ENCODE assay signal across 8 mouse cellular contexts in genomic region chr11:22629581-22629980, GRCm38 (mm10).
DNase-seq lines count a peak whose midpoint lies in the region; ATAC-seq and TF ChIP-seq lines count a peak whose summit lies in the region.

No protein-coding gene starts in this region.

- H3K4me2 ChIP-seq in forebrain, embryonic 14.5 days (ENCODE audit: low read length), result peak overlapping the region; percentile 32
- peak overlapping the region; percentile 26 for H3K4me2 ChIP-seq in hindbrain, embryonic 11.5 days (replicated peaks; ENCODE audit: low read depth, low read length)
- H3K4me2 ChIP-seq in limb, embryonic 14.5 days (replicated peaks; ENCODE audit: low read depth, low read length, severe bottlenecking), result peak overlapping the region; percentile 43
- peak overlapping the region; percentile 36; the same call in 1 of the 2 replicates for H3K4me2 ChIP-seq in neural tube, embryonic 12.5 days (replicated peaks)

- 27% methylated on average over 13 of the region's 13 CpGs for WGBS in forebrain, embryonic 14.5 days
- WGBS in hindbrain, embryonic 11.5 days, result 30% methylated on average over 13 of the region's 13 CpGs
- WGBS in limb, embryonic 14.5 days, result 7% methylated on average over 13 of the region's 13 CpGs
- 26% methylated on average over 13 of the region's 13 CpGs for WGBS in neural tube, embryonic 12.5 days

- no peak overlapping the region for H3K4me3 ChIP-seq in forebrain, embryonic 14.5 days (ENCODE audit: low read depth, low read length)
- H3K4me3 ChIP-seq in hindbrain, embryonic 11.5 days (ENCODE audit: low read depth, low read length), result no peak overlapping the region
- peak overlapping the region; percentile 27 for H3K4me3 ChIP-seq in limb, embryonic 14.5 days (replicated peaks; ENCODE audit: low read length)
- no peak overlapping the region for H3K4me3 ChIP-seq in neural tube, embryonic 12.5 days

- H3K36me3 ChIP-seq in forebrain, embryonic 14.5 days (ENCODE audit: control insufficient read depth, insufficient read depth, low read length), result no peaks in the 10 kb centered on the region
- H3K36me3 ChIP-seq in hindbrain, embryonic 11.5 days (ENCODE audit: control insufficient read depth, insufficient read depth, low read length), result no peaks in the 10 kb centered on the region
- H3K36me3 ChIP-seq in limb, embryonic 14.5 days (ENCODE audit: control insufficient read depth, insufficient read depth, low read length), result no peaks in the 10 kb centered on the region
- H3K36me3 ChIP-seq in neural tube, embryonic 12.5 days, result no peaks in the 10 kb centered on the region

- H3K27ac ChIP-seq in forebrain, embryonic 14.5 days (ENCODE audit: low read depth, low read length), result no peak overlapping the region
- no peak overlapping the region for H3K27ac ChIP-seq in hindbrain, embryonic 11.5 days (ENCODE audit: low read depth, low read length)
- peak overlapping the region; percentile 63 for H3K27ac ChIP-seq in limb, embryonic 14.5 days (replicated peaks; ENCODE audit: low read depth, low read length)
- H3K27ac ChIP-seq in neural tube, embryonic 12.5 days, result no peak overlapping the region

- no peak for ATAC-seq in forebrain, embryonic 14.5 days
- ATAC-seq in hindbrain, embryonic 11.5 days (ENCODE audit: low FRiP score), result no peak
- ATAC-seq in limb, embryonic 14.5 days (ENCODE audit: low FRiP score, low read depth), result peak; percentile 49; the same call in 1 of the 2 replicates
- no peak for ATAC-seq in neural tube, embryonic 12.5 days (ENCODE audit: low FRiP score, low read depth)
- no peak for ATAC-seq in erythroblast, adult 5-6 weeks (replicated peaks; ENCODE audit: low FRiP score, poor library complexity, severe bottlenecking)

- no peaks in the 10 kb centered on the region for H3K9me3 ChIP-seq in forebrain, embryonic 14.5 days (replicated peaks; ENCODE audit: control insufficient read depth, low read length)
- no peaks in the 10 kb centered on the region for H3K9me3 ChIP-seq in hindbrain, embryonic 11.5 days (ENCODE audit: control insufficient read depth, low read length)
- H3K9me3 ChIP-seq in limb, embryonic 14.5 days (ENCODE audit: control insufficient read depth, low read length), result no peaks in the 10 kb centered on the region
- no peaks in the 10 kb centered on the region for H3K9me3 ChIP-seq in neural tube, embryonic 12.5 days

- no peaks in the 10 kb centered on the region for H3K4me1 ChIP-seq in forebrain, embryonic 14.5 days (ENCODE audit: control insufficient read depth, insufficient read depth, low read length)
- no peaks in the 10 kb centered on the region; the same call in 1 of the 2 replicates for H3K4me1 ChIP-seq in hindbrain, embryonic 11.5 days (replicated peaks; ENCODE audit: control insufficient read depth, insufficient read depth, low read length)
- H3K4me1 ChIP-seq in limb, embryonic 14.5 days (ENCODE audit: control insufficient read depth, insufficient read depth, low read length), result 0 out of 2 replicates have a peak, but pooled peaks cover 3% of the 10 kb centered on the region
- H3K4me1 ChIP-seq in neural tube, embryonic 12.5 days, result no peaks in the 10 kb centered on the region

- TF ChIP-seq POLR2A in limb, embryonic 14.5 days (IDR thresholded peaks at IDR 0.05; ENCODE audit: borderline replicate concordance, extremely low read depth, insufficient read depth, insufficient read length), result no peak

- 0 out of 2 replicates have a peak overlapping the region, but pooled peaks have one; percentile 21 for H3K9ac ChIP-seq in forebrain, embryonic 14.5 days (ENCODE audit: low read length)
- H3K9ac ChIP-seq in hindbrain, embryonic 11.5 days (ENCODE audit: low read depth, low read length), result 0 out of 2 replicates have a peak overlapping the region, but pooled peaks have one; percentile 7
- H3K9ac ChIP-seq in limb, embryonic 14.5 days (ENCODE audit: low read depth, low read length, severe bottlenecking), result peak overlapping the region; percentile 53
- no peak overlapping the region for H3K9ac ChIP-seq in neural tube, embryonic 12.5 days

- DNase-seq in adrenal gland, postnatal 36 days, result peak; percentile 57 to 65
- DNase-seq in forebrain, embryonic 14.5 days (ENCODE audit: low spot score), result no peak
- DNase-seq in hindbrain, embryonic 11.5 days (ENCODE audit: low spot score), result no peak
- DNase-seq in limb, embryonic 14.5 days (ENCODE audit: low spot score), result peak; percentile 34
- DNase-seq in cerebellum, adult 11 months, result no peak
- DNase-seq in T-cell, adult 2 months (ENCODE audit: low spot score), result no peak

- H3K27me3 ChIP-seq in forebrain, embryonic 14.5 days (replicated peaks; ENCODE audit: control insufficient read depth, insufficient read depth, low read length), result no peaks in the 10 kb centered on the region
- no peaks in the 10 kb centered on the region for H3K27me3 ChIP-seq in hindbrain, embryonic 11.5 days (ENCODE audit: control insufficient read depth, insufficient read depth, low read length)
- no peaks in the 10 kb centered on the region for H3K27me3 ChIP-seq in limb, embryonic 14.5 days (ENCODE audit: control insufficient read depth, insufficient read depth, low read length)
- no peaks in the 10 kb centered on the region for H3K27me3 ChIP-seq in neural tube, embryonic 12.5 days (replicated peaks)

Comparison
In these comparisons a context has a peak if more than half of its experiments do, and no peak if none do; other contexts are left out.
1. DNase-seq: peak in adrenal gland, postnatal 36 days (2 of 2) and limb, embryonic 14.5 days (single experiment); none in forebrain, embryonic 14.5 days (single experiment), hindbrain, embryonic 11.5 days (single experiment), cerebellum, adult 11 months (single experiment) and T-cell, adult 2 months (single experiment).
2. Peak in every context shown above with its lines, with median percentiles within 50 percentile points of each other: H3K4me2 ChIP-seq.